Mouse (Mus musculus) thymus, postnatal 10 days (tissue): ENCODE data around the gene Gm26661.

Experiments
- DNase-seq, 2 experiments: peaks; one replicate each; pipeline ENCODE4 v3.0.0; 2021; ENCODE audit warnings: low spot score in 2 of 2

Gm26661 gene

DNA sequence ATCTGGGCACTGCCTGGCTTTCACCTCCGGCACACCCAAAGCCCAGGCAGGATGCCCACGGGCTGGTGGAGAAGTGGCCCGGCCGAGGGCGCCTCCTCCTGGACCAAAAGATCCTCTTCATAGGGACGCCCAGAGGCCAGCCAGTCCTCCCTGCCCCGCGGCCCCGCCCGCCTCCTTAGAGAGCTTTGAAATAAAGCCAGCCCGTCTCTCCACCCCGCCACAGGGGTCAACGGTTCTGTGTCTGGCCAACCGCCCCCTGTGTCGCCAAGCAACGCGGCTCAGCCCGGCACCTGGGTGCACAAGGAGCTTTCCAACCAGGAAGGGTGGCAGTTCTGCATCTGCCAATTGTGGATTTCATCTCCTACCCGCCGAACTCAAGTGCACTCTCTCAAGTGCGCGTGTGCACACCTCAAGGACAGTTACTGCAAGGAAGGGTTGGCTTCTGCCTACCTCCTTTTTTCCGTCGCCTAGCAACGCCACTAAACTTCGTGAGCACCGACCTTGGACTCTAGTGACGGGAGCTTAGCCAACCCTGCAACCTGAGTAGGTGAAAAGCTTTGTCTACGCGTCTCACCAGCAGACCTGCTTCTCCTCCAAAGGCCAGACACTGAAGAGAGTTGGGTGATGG lies at the start of gene Gm26661:
Gene Gm26661, plus strand, starts transcription at position 56 of the 628 bp plus-strand sequence.
- peak; percentile 11 to 18 for DNase-seq

DNA sequence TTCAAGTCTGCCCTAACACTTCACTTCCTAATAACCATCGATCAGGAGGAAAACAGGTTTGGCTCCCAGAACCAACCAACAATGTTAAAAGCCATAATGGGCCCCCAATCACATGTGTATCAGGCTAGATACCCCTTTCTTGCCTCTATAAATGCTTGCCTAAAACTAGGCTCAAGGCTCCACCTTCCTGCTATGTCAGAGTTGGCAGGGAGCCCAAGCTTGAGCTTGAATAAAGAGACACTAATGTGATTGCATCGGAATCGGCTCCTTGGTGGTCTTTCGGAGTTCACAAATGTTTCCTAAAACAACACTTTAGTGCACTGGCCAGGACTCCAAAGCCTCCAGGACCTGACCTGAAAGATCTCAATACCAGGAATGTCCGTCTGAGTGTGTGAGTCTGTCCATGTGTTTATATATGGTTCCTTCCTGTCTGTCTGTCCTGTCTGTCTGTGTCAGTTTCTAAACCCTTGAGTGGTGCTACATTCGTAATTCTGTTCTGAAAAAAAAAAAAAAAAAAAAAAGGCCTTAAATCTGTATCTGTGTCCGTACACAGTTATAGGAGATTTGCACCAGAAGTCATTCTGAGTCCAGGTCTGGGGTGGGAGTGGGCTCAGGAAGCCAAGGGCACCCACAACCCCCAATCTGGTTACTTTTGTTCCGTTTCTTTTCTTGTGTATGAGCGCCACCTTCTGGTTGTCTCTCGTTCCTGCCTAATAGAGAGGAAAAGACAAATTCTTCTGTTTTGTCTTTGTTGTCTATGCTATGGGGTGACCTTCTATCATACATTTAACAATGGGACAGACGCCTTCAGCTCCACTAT lies 42.2 kb upstream of the Gm26661 start:
- DNase-seq = peak in 1 of 2 experiments; percentile 50

- DNase-seq = no peak
Measured at GRCm38 (mm10) chr14:7749764-7750089, 41.7 kb upstream of the Gm26661 start.

DNA sequence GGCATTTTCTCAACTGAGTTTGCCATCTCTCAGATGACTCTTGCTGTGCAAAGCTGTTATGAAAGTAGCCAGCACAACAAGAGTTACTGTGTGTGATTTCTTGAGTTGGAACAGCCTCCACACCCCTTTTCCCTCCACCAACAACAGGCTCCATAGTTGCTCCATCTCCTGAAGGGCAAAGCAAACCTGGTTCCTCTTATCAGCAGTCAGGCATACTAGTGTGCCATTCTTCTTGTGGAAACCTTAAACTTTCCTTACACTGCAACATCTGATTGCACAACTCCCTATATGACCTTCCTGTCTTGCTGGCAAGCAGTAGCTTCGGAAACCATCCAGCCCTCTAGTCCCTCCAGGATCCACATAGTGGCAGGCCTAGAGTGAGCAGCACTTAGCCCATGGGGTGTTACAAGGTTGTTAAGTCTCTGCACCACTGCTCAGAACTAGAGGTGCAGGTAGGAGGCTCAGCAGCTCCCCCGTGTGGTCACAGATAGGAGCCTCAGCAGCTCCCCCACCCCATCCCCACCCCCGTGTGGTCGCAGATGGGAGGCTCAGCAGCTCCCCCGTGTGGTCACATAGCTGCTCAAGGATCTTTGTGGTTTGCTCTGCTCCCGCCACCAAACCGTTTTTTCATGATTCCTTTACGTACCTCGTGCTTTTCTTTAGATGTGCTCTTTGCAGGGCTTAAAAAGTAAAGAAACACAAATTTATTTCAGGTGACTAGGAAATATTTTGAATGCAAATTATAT lies 25.6 kb upstream of the Gm26661 start:
- DNase-seq = peak; percentile 76 to 95

GRCm38 (mm10) chr14:7773714-7774389 lies 17.5 kb upstream of the Gm26661 start:
- peak; percentile 67 to 74 for DNase-seq

DNA sequence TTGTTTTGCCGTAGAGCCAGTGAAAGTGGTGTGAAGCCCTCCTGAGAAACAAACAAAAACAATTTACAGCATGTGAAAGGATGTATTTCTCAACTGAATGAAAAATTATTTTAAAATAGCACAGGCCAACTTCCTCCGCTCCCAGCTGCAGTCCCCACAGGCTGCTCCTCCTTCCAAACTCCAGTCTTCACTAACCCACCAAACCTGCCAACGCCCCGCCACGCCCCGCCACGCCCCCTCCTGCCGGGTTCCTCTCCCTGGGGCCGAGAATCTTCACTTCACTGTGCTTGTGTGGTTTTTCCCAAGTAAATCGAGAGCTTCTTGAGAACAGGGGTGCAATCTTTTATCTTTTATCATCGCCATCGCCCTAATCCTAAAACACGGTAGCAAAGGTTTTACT lies 5.3 kb upstream of the Gm26661 start:
- DNase-seq = no peak

DNA sequence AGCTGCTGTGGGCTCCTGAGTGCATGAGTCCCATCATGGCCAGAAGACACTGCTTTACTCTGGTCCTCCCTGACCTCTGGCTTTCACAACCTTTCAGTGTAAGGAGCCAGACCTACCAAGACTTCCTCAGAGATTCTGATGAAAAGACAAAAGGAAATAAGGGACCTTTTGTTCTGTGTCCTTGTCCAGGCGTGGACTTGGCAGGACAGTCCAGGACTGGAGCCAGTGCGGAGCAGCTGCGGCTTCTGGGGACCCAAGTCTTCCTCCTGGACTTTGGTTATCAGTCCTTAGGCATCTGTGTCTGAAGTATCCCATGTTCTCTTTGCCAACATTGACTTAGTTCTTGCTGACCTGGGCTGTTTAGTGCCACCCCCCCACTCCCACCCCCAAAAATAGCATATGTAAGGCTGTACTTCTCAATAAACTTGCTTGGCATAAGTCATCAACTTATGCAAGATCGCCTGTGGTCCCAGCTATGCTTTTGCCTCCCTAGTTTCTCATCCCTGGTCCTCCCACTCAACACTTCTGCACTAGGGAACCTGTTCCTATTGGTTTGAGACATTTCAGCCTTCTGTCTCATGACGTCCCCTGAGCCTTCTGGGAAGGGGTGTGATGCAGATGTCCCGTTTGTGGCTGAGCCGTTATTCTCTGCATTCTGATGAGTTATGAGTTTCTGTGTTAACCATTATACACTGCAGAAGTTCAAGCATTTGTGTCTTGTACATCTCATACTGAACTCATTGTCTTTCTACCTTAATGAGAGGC lies 1.9 kb upstream of the Gm26661 start:
- DNase-seq = no peak

GRCm38 (mm10) chr14:7791061-7791531 lies 291 bp upstream of the Gm26661 start:
- DNase-seq = peak in 1 of 2 experiments; percentile 20

DNA sequence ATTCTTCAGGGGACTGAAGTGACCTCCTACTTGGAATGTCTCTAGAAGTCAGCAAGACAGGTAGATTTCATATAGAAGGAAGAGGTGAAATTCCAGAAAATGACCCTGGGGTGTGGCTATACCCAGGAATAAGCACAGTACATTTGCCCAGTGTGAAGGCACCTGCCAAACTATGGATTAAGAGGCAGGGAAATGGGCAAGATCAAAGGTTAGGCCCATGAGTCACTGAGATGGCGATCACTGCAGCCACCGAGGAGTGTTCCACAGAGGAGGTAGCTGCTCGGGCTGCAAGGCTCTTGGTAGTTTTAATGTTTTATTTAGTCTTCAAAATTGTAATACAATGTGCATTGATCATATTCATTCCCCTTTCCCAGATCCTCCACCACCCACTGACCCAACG lies 4.6 kb downstream of the Gm26661 start:
- no peak for DNase-seq

- DNase-seq = no peak
Measured at GRCm38 (mm10) chr14:7800611-7801010, 9.2 kb downstream of the Gm26661 start.

GRCm38 (mm10) chr14:7801831-7802230 lies 10.4 kb downstream of the Gm26661 start:
- peak in 1 of 2 experiments; percentile 35 for DNase-seq

DNA sequence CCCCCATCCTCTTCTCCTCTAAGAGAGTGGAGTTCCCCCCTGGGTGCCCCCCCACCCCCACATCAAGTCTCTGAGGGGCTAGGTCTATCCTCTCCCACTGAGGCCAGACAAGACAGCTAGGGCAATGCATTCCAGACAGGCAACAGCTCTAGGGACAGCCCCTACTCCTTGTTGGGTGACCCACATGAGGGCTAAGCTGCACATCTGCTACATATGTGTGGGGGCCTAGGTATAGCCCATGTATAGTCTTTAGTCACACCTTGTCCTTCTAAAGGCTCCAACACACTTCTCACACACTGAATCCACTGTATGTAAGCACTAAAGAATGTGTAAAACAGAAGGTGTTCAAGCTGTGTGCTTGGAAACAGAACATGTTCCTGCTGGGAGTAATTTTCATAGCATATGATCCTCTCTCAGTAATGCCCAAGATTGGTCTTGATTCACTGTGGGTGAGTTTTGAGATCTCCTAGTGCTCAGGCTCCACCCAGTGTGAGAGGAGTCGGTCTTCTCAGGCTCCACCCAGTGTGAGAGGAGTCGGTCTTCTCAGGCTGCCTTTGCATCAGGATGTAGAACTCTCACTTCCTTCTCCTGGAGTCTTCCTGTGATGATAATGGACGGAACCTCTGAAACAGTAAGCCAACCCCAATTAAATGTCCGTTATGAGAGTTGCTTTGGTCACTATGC lies 12.6 kb downstream of the Gm26661 start:
- no peak for DNase-seq

- no peak for DNase-seq
Measured at GRCm38 (mm10) chr14:7804558-7804905, 13.1 kb downstream of the Gm26661 start.

GRCm38 (mm10) chr14:7807711-7808110 lies 16.3 kb downstream of the Gm26661 start:
- DNase-seq = no peak

- DNase-seq = no peak
Measured at GRCm38 (mm10) chr14:7808501-7808981, 17.2 kb downstream of the Gm26661 start.

- no peak for DNase-seq
Measured at GRCm38 (mm10) chr14:7809043-7809955, 17.9 kb downstream of the Gm26661 start.

GRCm38 (mm10) chr14:7817770-7818462 lies 26.5 kb downstream of the Gm26661 start, which contains the start of gene Flnb:
Gene Flnb, plus strand, starts transcription at chr14:7817957.
- DNase-seq = peak; percentile 87 to 96

DNA sequence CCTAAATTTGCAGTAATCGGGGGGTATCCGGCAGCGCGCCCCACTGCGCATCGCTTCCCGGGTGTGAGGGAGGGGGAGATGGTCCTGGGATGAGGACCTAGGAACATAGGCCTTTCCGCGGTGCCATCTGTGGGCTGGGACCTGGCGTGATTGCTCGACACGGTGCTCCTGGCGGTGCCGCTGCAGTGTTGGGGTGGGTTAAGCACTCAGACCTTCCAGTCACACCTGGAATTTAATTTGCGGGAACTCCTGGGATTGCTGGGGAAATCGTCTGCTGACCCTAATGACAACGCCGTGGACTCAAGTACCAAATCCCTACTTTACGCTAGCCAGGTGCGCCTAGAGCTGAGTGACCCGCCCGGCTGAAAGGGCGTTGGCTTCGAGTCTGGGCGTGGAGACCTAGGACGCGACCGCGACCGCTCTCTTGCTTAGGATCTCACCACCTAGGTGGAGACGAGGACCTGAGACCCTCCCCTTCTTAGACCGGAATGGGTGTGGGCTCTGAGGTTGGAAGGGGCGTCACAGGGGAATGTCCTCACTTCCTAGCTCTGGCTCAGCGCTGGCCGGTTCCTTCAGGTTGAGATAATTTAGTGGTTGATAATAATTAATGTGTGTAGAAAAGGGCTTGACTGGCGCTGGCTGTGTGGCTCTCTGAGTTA lies 27.2 kb downstream of the Gm26661 start:
- DNase-seq = peak; percentile 9 to 16
